Mouse (Mus musculus) megakaryocyte, embryonic 14.5 days (primary cell): ENCODE results near the gene Rbm3.

ENCODE experiments used
- FLI1 ChIP-seq: IDR thresholded peaks from 2 replicates; pipeline ENCODE4 v1.6.1; 2012; ENCODE audit warnings: low read length, inconsistent platforms, mixed read lengths
- GATA1 ChIP-seq: IDR thresholded peaks from 3 replicates; pipeline ENCODE4 v1.6.1; 2012; ENCODE audit warnings: mixed read lengths, low read length, inconsistent platforms, borderline replicate concordance

DNA sequence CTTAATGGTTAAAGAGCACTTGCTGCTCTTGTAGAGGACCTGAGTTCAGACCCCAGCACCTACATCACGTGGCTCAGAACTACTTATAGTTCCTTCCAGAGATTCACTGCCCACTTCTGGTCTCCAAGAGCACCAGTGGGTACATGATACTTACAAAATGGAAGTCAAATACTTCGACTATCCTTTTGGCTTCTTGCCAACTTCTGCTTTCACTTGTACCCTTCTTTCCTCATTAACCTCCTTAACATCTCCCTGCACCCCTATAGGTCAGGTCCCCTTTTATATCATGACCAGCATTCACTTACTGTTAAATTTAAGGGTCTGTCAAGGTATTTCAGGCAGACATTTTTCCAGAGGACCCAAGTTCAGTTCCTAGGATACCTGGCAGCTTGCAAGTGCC lies 9.8 kb downstream of the Rbm3 start:
- TF ChIP-seq FLI1 (no peak), GATA1 (no peak)
